Mouse (Mus musculus) midbrain, embryonic 15.5 days (tissue): ENCODE measurements around the gene Rhob. TPM values are rescaled to one million over a fixed set of nuclear protein-coding genes. Genes with fewer than 3 reads are reported as not detected.

Experiments
- ATAC-seq: fragments of 200-750 bp; cut with Nextera tagmentation; replicated peaks from 2 replicates; pipeline ENCODE4 v1.8.0; 2017; ENCODE audit warnings: moderate TSS enrichment
- H3K27ac ChIP-seq: fragments of 300-500 bp; sonication (generic); 2 replicates; pipeline ENCODE4 v1.5.1; 2015; ENCODE audit warnings: mild to moderate bottlenecking, inconsistent platforms
- H3K27me3 ChIP-seq: fragments of 300-500 bp; sonication (generic); replicated peaks from 2 replicates; pipeline ENCODE4 v1.6.1; 2015; ENCODE audit warnings: inconsistent platforms
- H3K36me3 ChIP-seq: fragments of 300-500 bp; sonication (generic); replicated peaks from 2 replicates; pipeline ENCODE4 v1.6.1; 2015; ENCODE audit warnings: inconsistent platforms
- H3K4me1 ChIP-seq: fragments of 300-500 bp; sonication (generic); 2 replicates; pipeline ENCODE4 v1.6.1; 2015; ENCODE audit warnings: inconsistent platforms
- H3K4me2 ChIP-seq: fragments of 300-500 bp; sonication (generic); 2 replicates; pipeline ENCODE4 v1.6.1; 2015; ENCODE audit warnings: inconsistent platforms, mild to moderate bottlenecking, moderate library complexity
- H3K4me3 ChIP-seq: fragments of 300-500 bp; sonication (generic); 2 replicates; pipeline ENCODE4 v1.5.1; 2015; ENCODE audit warnings: mild to moderate bottlenecking, inconsistent platforms
- H3K9ac ChIP-seq: fragments of 300-500 bp; sonication (generic); 2 replicates; pipeline ENCODE4 v1.6.1; 2015; ENCODE audit warnings: mild to moderate bottlenecking, inconsistent platforms
- H3K9me3 ChIP-seq: fragments of 300-500 bp; sonication (generic); 2 replicates; pipeline ENCODE4 v1.6.1; 2016; ENCODE audit warnings: inconsistent platforms
- WGBS: fragments of 180-500 bp; shearing (Covaris S2); methylation state at CpG from one replicate; pipeline ENCODE4 v1.1.7; 2015; ENCODE audit warnings: mixed read lengths; 5-methylcytosine and 5-hydroxymethylcytosine counted together
- polyA plus RNA-seq: library from polyadenylated mRNA; unstranded; fragments of >200 nt; fragmentation: Nextera tagmentation; extraction: Ambion mirVana; gene quantifications from 2 replicates; pipeline ENCODE4 v1.2.1, GENCODE M21; 2015

Gene Rhob
- polyA plus RNA-seq, 1 experiment from 2014 or later: 83.3 TPM

- H3K4me1 ChIP-seq: no peaks in the 10 kb centered on the region
- ATAC-seq: no peak
- no peaks in the 10 kb centered on the region for H3K36me3 ChIP-seq
- H3K27ac ChIP-seq: no peak overlapping the region
- WGBS: 55% methylated on average over 5 of the region's 5 CpGs
- no peaks in the 10 kb centered on the region for H3K27me3 ChIP-seq
- no peak overlapping the region for H3K4me2 ChIP-seq
- no peak overlapping the region for H3K4me3 ChIP-seq
- H3K9me3 ChIP-seq: no peaks in the 10 kb centered on the region
- no peak overlapping the region for H3K9ac ChIP-seq
Observed at GRCm38 (mm10) chr12:8524062-8524461, 24.3 kb upstream of the Rhob start.

GRCm38 (mm10) chr12:8522711-8523110, 22.9 kb upstream of the Rhob start:
- Histone ChIP-seq H3K9ac (no peak overlapping the region), H3K9me3 (no peaks in the 10 kb centered on the region), H3K4me3 (no peak overlapping the region), H3K27me3 (no peaks in the 10 kb centered on the region), H3K4me1 (no peaks in the 10 kb centered on the region), H3K4me2 (no peak overlapping the region), H3K27ac (no peak overlapping the region), H3K36me3 (no peaks in the 10 kb centered on the region)
- 88% methylated on average over 2 of the region's 2 CpGs for WGBS
- no peak for ATAC-seq

- H3K36me3 ChIP-seq: no peaks in the 10 kb centered on the region
- H3K4me3 ChIP-seq: no peak overlapping the region
- no peak overlapping the region for H3K27ac ChIP-seq
- no peak for ATAC-seq
- H3K4me2 ChIP-seq: no peak overlapping the region
- H3K9me3 ChIP-seq: no peaks in the 10 kb centered on the region
- no peak overlapping the region for H3K9ac ChIP-seq
- 58% methylated on average over 12 of the region's 12 CpGs for WGBS
- no peaks in the 10 kb centered on the region for H3K4me1 ChIP-seq
- H3K27me3 ChIP-seq: no peaks in the 10 kb centered on the region
Observed at GRCm38 (mm10) chr12:8521375-8522047, 21.7 kb upstream of the Rhob start.

- no peak for ATAC-seq
- 68% methylated on average over 12 of the region's 12 CpGs for WGBS
Observed at GRCm38 (mm10) chr12:8519431-8520160, 19.8 kb upstream of the Rhob start.

GRCm38 (mm10) chr12:8511037-8511882, 11.5 kb upstream of the Rhob start:
- Histone ChIP-seq H3K4me2 (no peak overlapping the region), H3K36me3 (no peaks in the 10 kb centered on the region), H3K4me1 (no peaks in the 10 kb centered on the region), H3K4me3 (no peak overlapping the region), H3K9ac (no peak overlapping the region), H3K9me3 (no peaks in the 10 kb centered on the region), H3K27ac (no peak overlapping the region), H3K27me3 (no peaks in the 10 kb centered on the region)
- WGBS: 74% methylated on average over 18 of the region's 18 CpGs
- no peak for ATAC-seq

More at GRCm38 (mm10) chr12:8519431-8520160, 19.8 kb upstream of the Rhob start:
- no peak overlapping the region for H3K9ac ChIP-seq
- no peak overlapping the region for H3K4me2 ChIP-seq
- H3K27ac ChIP-seq: no peak overlapping the region
- H3K4me1 ChIP-seq: no peaks in the 10 kb centered on the region
- no peak overlapping the region for H3K4me3 ChIP-seq
- no peaks in the 10 kb centered on the region for H3K36me3 ChIP-seq
- H3K27me3 ChIP-seq: no peaks in the 10 kb centered on the region
- no peaks in the 10 kb centered on the region for H3K9me3 ChIP-seq

- Histone ChIP-seq H3K9me3 (no peaks in the 10 kb centered on the region), H3K27me3 (no peaks in the 10 kb centered on the region), H3K4me3 (no peak overlapping the region), H3K36me3 (no peaks in the 10 kb centered on the region), H3K4me1 (no peaks in the 10 kb centered on the region), H3K9ac (no peak overlapping the region), H3K4me2 (no peak overlapping the region), H3K27ac (no peak overlapping the region)
- no peak for ATAC-seq
- WGBS: 83% methylated on average over 6 of the region's 6 CpGs
Observed at GRCm38 (mm10) chr12:8510317-8510988, 10.6 kb upstream of the Rhob start.

- H3K27me3 ChIP-seq: no peaks in the 10 kb centered on the region
- no peak overlapping the region for H3K4me2 ChIP-seq
- no peak overlapping the region for H3K27ac ChIP-seq
- no peaks in the 10 kb centered on the region for H3K36me3 ChIP-seq
- no peak overlapping the region for H3K9ac ChIP-seq
- WGBS: 77% methylated on average over 5 of the region's 5 CpGs
- no peak for ATAC-seq
- H3K4me3 ChIP-seq: no peak overlapping the region
- no peaks in the 10 kb centered on the region for H3K4me1 ChIP-seq
- H3K9me3 ChIP-seq: no peaks in the 10 kb centered on the region
Observed at GRCm38 (mm10) chr12:8509693-8510092, 9.9 kb upstream of the Rhob start.

- Histone ChIP-seq H3K27ac (no peak overlapping the region), H3K9ac (no peak overlapping the region), H3K4me1 (no peaks in the 10 kb centered on the region), H3K4me3 (no peak overlapping the region), H3K36me3 (no peaks in the 10 kb centered on the region), H3K27me3 (no peaks in the 10 kb centered on the region), H3K9me3 (no peaks in the 10 kb centered on the region), H3K4me2 (no peak overlapping the region)
- WGBS: 81% methylated on average over 9 of the region's 9 CpGs
- ATAC-seq: no peak
Observed at GRCm38 (mm10) chr12:8506954-8507707, 7.3 kb upstream of the Rhob start.

- H3K36me3 ChIP-seq: no peaks in the 10 kb centered on the region
- no peak overlapping the region for H3K27ac ChIP-seq
- no peak overlapping the region for H3K4me2 ChIP-seq
- H3K9ac ChIP-seq: no peak overlapping the region
- H3K4me1 ChIP-seq: peaks cover 13% of the 10 kb centered on the region
- H3K4me3 ChIP-seq: no peak overlapping the region
- ATAC-seq: no peak
- no peaks in the 10 kb centered on the region for H3K9me3 ChIP-seq
- no peaks in the 10 kb centered on the region for H3K27me3 ChIP-seq
- 84% methylated on average over 6 of the region's 6 CpGs for WGBS
Observed at GRCm38 (mm10) chr12:8504131-8504530, 4.3 kb upstream of the Rhob start.

GRCm38 (mm10) chr12:8502546-8502945, 2.7 kb upstream of the Rhob start:
- 15% methylated on average over 6 of the region's 6 CpGs for WGBS
- H3K9me3 ChIP-seq: no peaks in the 10 kb centered on the region

GRCm38 (mm10) chr12:8501571-8502305, 1.9 kb upstream of the Rhob start:
- ATAC-seq: no peak
- Histone ChIP-seq H3K4me1 (peaks cover 20% of the 10 kb centered on the region), H3K9me3 (no peaks in the 10 kb centered on the region), H3K27ac (no peak overlapping the region), H3K9ac (no peak overlapping the region), H3K4me3 (no peak overlapping the region), H3K36me3 (no peaks in the 10 kb centered on the region), H3K4me2 (no peak overlapping the region), H3K27me3 (no peaks in the 10 kb centered on the region)
- 87% methylated on average over 14 of the region's 14 CpGs for WGBS

More at GRCm38 (mm10) chr12:8502546-8502945, 2.7 kb upstream of the Rhob start:
- Histone ChIP-seq H3K27me3 (no peaks in the 10 kb centered on the region), H3K4me1 (peaks cover 13% of the 10 kb centered on the region), H3K27ac (no peak overlapping the region), H3K4me2 (no peak overlapping the region), H3K9ac (no peak overlapping the region), H3K36me3 (no peaks in the 10 kb centered on the region), H3K4me3 (no peak overlapping the region)
- no peak for ATAC-seq
